Mouse (Mus musculus) stomach, embryonic 14.5 days (tissue): Measurements from ENCODE around the gene Mapk9. TPM values are rescaled to one million over a fixed set of nuclear protein-coding genes. Genes with fewer than 3 reads are reported as not detected.

Experiments used
- ATAC-seq: fragments of 200-750 bp; cut with Nextera tagmentation; 2 replicates; pipeline ENCODE4 v1.8.0; 2017; ENCODE audit warnings: low read depth, moderate TSS enrichment; ENCODE audit not compliant: insufficient number of reproducible peaks, insufficient read depth, low FRiP score
- H3K27ac ChIP-seq: fragments of 300-500 bp; sonication (generic); 2 replicates; pipeline ENCODE4 v1.5.1; 2014; ENCODE audit warnings: mild to moderate bottlenecking, low read length, moderate library complexity, mixed read lengths
- H3K27me3 ChIP-seq: fragments of 300-500 bp; sonication (generic); 2 replicates; pipeline ENCODE4 v1.6.1; 2014; ENCODE audit warnings: low read length, control low read depth, mixed read lengths; ENCODE audit not compliant: control insufficient read depth, insufficient read depth
- H3K36me3 ChIP-seq: fragments of 300-500 bp; sonication (generic); 2 replicates; pipeline ENCODE4 v1.6.1; 2014; ENCODE audit warnings: mild to moderate bottlenecking, control low read depth, low read length, moderate library complexity, mixed read lengths; ENCODE audit not compliant: control insufficient read depth, insufficient read depth
- H3K4me1 ChIP-seq: fragments of 300-500 bp; sonication (generic); 2 replicates; pipeline ENCODE4 v1.6.1; 2014; ENCODE audit warnings: low read length, control low read depth, mixed read lengths; ENCODE audit not compliant: control insufficient read depth, insufficient read depth
- H3K4me2 ChIP-seq: fragments of 300-500 bp; sonication (generic); replicated peaks from 2 replicates; pipeline ENCODE4 v1.6.1; 2014; ENCODE audit warnings: low read depth, low read length, control low read depth
- H3K4me3 ChIP-seq: fragments of 300-500 bp; sonication (generic); 2 replicates; pipeline ENCODE4 v1.5.1; 2014; ENCODE audit warnings: low read depth, low read length, control low read depth
- H3K9ac ChIP-seq: fragments of 300-500 bp; sonication (generic); replicated peaks from 2 replicates; pipeline ENCODE4 v1.6.1; 2014; ENCODE audit warnings: low read depth, mild to moderate bottlenecking, control low read depth, low read length, moderate library complexity, mixed read lengths
- H3K9me3 ChIP-seq: fragments of 300-500 bp; sonication (generic); 2 replicates; pipeline ENCODE4 v1.6.1; 2016; ENCODE audit warnings: low read depth, low read length, control low read depth; ENCODE audit not compliant: control insufficient read depth
- WGBS: fragments of 180-500 bp; shearing (Covaris S2); extraction: QIAGEN DNeasy Blood & Tissue Kit; methylation state at CpG from one replicate; pipeline ENCODE4 v1.1.7; 2014; 5-methylcytosine and 5-hydroxymethylcytosine counted together
- polyA plus RNA-seq: library from polyadenylated mRNA; unstranded; fragments of >200 nt; fragmentation: Nextera tagmentation; extraction: Ambion mirVana; gene quantifications from 2 replicates; pipeline ENCODE4 v1.2.1, GENCODE M21; 2014

Mapk9 gene
- polyA plus RNA-seq, 1 experiment from 2014 or later, result 36.5 TPM

DNA sequence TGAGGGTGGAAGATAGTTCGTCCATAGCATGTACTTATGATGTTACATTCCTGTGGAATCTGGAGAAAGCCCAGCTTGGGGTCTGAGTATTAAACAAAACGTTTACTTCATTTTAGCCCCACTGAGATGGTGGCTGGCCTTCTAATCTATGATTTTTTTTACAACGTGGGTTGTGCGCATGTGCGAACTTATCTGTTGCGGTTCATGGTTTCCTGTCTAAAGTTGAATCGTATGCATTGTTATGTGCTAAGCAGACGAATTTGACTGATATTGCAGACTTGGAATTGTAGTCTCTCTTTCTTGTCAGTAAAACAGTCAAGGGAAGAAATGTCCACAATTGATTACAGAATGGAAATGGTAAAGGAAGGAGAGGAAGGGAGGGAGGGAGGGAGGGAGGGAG, 34.7 kb upstream of the Mapk9 start:
- no peaks in the 10 kb centered on the region for H3K9me3 ChIP-seq
- ATAC-seq, result no peak
- H3K36me3 ChIP-seq, result 0 out of 2 replicates have a peak, but pooled peaks cover 2% of the 10 kb centered on the region
- 80% methylated on average over 8 of the region's 8 CpGs for WGBS
- H3K9ac ChIP-seq, result no peak overlapping the region
- H3K27ac ChIP-seq, result no peak overlapping the region
- no peak overlapping the region for H3K4me2 ChIP-seq
- H3K4me1 ChIP-seq, result no peaks in the 10 kb centered on the region
- no peaks in the 10 kb centered on the region for H3K27me3 ChIP-seq
- no peak overlapping the region for H3K4me3 ChIP-seq

DNA sequence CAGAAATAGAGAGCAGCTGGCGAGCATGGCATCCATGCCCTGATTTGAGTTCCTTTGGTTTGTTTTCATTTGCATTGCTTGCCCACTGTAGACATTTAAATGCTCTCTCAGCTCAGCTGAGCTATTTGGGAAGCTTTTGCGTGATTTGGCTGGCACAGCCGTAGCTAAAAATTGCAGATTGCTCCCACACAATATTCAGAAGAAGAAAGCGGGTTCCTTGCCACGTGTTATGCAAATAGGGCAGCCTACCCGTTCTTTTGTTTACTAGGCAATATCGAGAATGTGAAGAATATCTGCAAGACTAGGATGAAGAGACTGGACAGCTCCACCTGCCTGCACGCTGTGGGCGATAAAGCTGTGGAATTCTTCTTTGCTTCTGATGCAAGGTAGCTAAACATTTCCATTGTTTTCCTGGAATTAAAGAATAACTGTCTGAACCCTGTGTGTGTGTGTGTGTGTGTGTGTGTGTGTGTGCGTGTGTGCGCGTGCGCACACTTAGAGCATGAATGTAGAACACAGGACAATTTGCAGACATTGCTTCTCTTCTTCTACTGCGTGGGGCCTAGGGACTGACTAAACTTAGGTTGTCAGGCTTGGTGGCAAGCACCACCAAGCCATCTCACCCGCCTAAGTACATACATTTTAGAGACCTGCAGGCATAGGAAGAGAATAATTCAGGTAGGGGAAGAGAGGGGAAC, 27.5 kb upstream of the Mapk9 start:
- no peaks in the 10 kb centered on the region for H3K27me3 ChIP-seq
- no peak overlapping the region for H3K27ac ChIP-seq
- ATAC-seq, result no peak
- H3K9me3 ChIP-seq, result no peaks in the 10 kb centered on the region
- no peaks in the 10 kb centered on the region; the same call in 1 of the 2 replicates for H3K36me3 ChIP-seq
- H3K4me2 ChIP-seq, result no peak overlapping the region
- no peak overlapping the region for H3K9ac ChIP-seq
- H3K4me1 ChIP-seq, result no peaks in the 10 kb centered on the region
- H3K4me3 ChIP-seq, result no peak overlapping the region
- WGBS, result 85% methylated on average over 15 of the region's 15 CpGs

DNA sequence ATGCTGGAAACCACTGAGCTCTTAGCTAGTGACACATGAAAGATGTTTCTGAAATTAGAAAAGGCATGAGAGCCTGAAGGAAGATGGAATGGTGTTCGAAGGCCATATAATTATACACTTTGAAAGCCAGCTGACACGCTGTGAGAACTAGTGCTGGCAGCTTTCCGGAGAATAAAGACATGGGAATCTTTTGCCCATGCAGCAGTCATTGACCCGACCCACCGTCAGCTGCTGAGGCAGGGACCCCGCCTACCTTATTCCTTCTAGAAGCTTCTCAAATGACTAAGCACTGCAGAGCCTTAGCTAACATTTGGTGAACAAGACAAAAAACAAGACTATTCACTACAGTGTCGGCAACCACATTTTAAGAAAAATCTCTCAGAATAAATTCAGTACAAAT, 26.9 kb upstream of the Mapk9 start:
- Histone ChIP-seq H3K4me2 (no peak overlapping the region), H3K27ac (no peak overlapping the region), H3K4me1 (no peaks in the 10 kb centered on the region), H3K9ac (no peak overlapping the region), H3K27me3 (no peaks in the 10 kb centered on the region), H3K9me3 (no peaks in the 10 kb centered on the region), H3K4me3 (no peak overlapping the region), H3K36me3 (no peaks in the 10 kb centered on the region; the same call in 1 of the 2 replicates)
- ATAC-seq, result no peak
- WGBS, result 86% methylated on average over 7 of the region's 7 CpGs

DNA sequence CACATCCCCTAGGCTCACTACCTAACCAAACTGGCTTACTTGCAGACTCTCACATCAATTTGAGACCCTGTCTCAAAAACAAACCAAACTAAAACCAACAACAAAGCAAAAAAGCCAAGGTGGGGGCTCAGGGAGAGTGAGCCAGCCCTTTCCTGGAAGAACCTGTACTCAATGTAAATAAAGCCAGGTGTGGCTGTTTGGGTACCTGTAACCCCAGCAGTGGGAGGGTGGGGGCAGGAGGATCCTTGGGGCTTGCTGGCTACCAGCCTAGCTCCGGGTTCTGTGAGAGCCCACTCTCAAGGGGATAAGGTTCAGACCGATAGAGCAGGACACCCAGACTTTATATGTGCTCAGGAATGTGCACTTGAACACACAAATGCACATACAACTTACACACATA, 25.6 kb upstream of the Mapk9 start:
- no peaks in the 10 kb centered on the region for H3K27me3 ChIP-seq
- peak; percentile 49; the same call in 1 of the 2 replicates for ATAC-seq
- no peaks in the 10 kb centered on the region; the same call in 1 of the 2 replicates for H3K36me3 ChIP-seq
- no peaks in the 10 kb centered on the region for H3K4me1 ChIP-seq
- H3K9me3 ChIP-seq, result no peaks in the 10 kb centered on the region
- H3K9ac ChIP-seq, result no peak overlapping the region
- H3K27ac ChIP-seq, result no peak overlapping the region
- no peak overlapping the region for H3K4me3 ChIP-seq
- 80% methylated on average over 2 of the region's 2 CpGs for WGBS
- no peak overlapping the region for H3K4me2 ChIP-seq

DNA sequence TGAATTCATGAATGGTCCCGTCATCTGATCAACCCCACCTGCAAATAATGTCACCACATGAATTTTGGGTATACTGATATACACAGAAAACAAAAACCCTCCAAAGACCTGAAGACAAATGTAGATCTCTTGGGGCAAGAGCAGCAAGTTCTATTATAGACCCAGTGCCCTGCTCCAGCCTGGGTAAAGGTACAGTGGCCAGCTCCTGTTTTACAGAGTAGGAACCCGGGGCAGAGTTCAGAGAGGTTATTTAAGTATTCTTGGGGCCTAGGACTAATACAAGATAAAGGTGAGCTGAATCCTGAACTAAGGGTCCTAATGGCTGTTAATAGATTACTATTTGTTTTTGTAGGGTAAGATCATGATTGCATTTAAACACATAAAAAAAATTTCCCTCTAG, 25.0 kb upstream of the Mapk9 start:
- Histone ChIP-seq H3K4me3 (no peak overlapping the region), H3K4me1 (no peaks in the 10 kb centered on the region), H3K36me3 (no peaks in the 10 kb centered on the region; the same call in 1 of the 2 replicates), H3K9me3 (no peaks in the 10 kb centered on the region), H3K4me2 (no peak overlapping the region), H3K27me3 (no peaks in the 10 kb centered on the region), H3K27ac (no peak overlapping the region), H3K9ac (no peak overlapping the region)
- WGBS, result 78% methylated on average over 2 of the region's 2 CpGs
- no peak for ATAC-seq

DNA sequence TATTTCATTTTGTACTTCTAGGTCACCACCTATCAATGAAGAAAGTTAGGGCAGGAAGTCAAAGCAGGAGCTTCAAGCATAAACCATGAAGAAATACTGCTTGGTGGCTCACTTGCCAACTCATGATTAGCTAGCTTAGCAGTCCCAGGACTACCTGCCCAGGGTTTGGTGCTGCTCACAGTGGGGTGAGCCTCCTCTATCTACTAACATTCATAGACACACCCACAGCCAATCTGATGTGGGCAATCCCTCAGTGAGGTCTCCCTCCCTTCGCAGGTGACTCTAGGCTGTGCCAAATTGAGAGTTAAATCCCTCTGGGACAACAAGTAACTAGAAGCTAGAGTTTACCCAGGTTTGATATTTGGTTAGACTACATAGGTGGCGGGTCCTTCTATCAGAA, 24.2 kb upstream of the Mapk9 start:
- no peak for ATAC-seq

DNA sequence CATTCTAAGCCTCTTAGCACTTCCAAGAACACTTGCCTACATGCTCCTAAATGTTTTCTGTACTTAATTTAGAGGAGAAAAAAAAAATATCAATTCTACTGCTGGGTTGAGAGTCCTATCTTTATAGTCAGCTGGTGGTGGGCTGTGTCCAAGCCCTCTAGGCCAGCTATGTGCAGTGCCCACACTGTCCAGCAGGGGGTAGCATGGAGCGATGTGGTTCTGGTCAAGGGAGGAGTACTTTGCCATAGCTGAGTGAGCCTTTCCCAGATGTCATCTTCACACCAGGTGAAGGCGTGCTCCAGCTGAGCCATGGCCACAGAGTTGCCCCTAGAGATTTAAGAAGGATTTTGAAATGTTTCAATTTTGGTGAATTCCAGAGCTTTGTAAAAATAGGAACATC, 21.7 kb upstream of the Mapk9 start:
- no peaks in the 10 kb centered on the region for H3K9me3 ChIP-seq
- no peak overlapping the region for H3K4me3 ChIP-seq
- 0 out of 2 replicates have a peak, but pooled peaks cover 4% of the 10 kb centered on the region for H3K4me1 ChIP-seq
- no peaks in the 10 kb centered on the region for H3K27me3 ChIP-seq
- ATAC-seq, result no peak
- H3K4me2 ChIP-seq, result no peak overlapping the region
- WGBS, result 53% methylated on average over 2 of the region's 2 CpGs
- H3K9ac ChIP-seq, result no peak overlapping the region
- no peak overlapping the region for H3K27ac ChIP-seq
- H3K36me3 ChIP-seq, result no peaks in the 10 kb centered on the region

More for the DNA sequence above, 24.2 kb upstream of the Mapk9 start:
- Histone ChIP-seq H3K36me3 (no peaks in the 10 kb centered on the region; the same call in 1 of the 2 replicates), H3K9ac (no peak overlapping the region), H3K27me3 (no peaks in the 10 kb centered on the region), H3K4me2 (no peak overlapping the region), H3K4me3 (no peak overlapping the region), H3K4me1 (no peaks in the 10 kb centered on the region), H3K27ac (no peak overlapping the region), H3K9me3 (no peaks in the 10 kb centered on the region)
- WGBS, result 84% methylated on average over 2 of the region's 2 CpGs

DNA sequence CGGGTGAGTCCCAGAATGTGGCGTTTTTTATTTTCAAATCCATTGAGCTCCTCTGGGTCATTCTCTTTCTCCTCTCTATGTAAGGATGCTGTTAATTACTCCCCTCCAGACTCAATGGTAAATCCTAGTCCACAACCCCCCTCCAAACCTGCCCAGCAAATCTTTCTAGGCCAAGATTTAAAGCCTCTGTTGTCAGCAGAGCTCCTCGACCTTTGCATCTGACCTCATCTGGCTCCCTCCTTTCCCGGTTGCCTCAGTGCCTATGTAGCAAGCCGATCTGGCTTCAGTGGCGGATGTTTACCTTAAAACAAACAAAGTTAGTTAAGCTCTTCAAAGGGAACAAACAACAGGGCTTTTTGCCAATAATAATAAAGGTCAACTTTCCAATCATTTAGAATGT, 19.3 kb upstream of the Mapk9 start:
- H3K9me3 ChIP-seq, result no peaks in the 10 kb centered on the region
- 0 out of 2 replicates have a peak, but pooled peaks cover 5% of the 10 kb centered on the region for H3K4me1 ChIP-seq
- H3K36me3 ChIP-seq, result no peaks in the 10 kb centered on the region
- ATAC-seq, result no peak
- no peak overlapping the region for H3K4me3 ChIP-seq
- 28% methylated on average over 6 of the region's 6 CpGs for WGBS
- no peaks in the 10 kb centered on the region for H3K27me3 ChIP-seq
- no peak overlapping the region for H3K27ac ChIP-seq
- no peak overlapping the region for H3K9ac ChIP-seq
- no peak overlapping the region for H3K4me2 ChIP-seq
